Mouse (Mus musculus): ENCODE results near the gene Klk15.
"Not testable (repeated sequence)": the region's sequence is repeated elsewhere in the genome, so short reads cannot be mapped to it uniquely, and the experiment has no call there.

The Klk15 gene

DNA sequence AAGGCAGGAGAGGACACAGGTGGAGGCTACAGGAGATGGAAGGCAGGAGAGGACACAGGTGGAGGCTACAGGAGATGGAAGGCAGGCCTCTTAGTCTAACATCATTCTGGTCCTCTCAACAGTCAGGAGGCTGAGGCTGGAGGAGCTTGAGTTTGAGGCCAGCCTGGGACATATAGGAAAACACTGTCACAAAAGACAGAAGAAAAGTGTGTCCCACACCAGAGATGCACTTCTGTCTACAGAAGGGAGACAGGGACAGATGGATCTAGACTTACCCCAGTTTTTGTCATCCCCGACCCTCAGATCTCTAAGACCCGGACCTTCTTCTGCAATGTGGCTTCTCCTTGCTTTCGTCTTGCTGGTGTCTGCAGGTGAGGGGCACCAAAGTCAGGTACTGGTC, at the start of gene Klk15:
TSS of gene Klk15 (plus strand) at position 301 of the 400 bp plus-strand sequence.
- no peak for DNase-seq (ENCODE audit: low spot score in 2 of 2)

DNA sequence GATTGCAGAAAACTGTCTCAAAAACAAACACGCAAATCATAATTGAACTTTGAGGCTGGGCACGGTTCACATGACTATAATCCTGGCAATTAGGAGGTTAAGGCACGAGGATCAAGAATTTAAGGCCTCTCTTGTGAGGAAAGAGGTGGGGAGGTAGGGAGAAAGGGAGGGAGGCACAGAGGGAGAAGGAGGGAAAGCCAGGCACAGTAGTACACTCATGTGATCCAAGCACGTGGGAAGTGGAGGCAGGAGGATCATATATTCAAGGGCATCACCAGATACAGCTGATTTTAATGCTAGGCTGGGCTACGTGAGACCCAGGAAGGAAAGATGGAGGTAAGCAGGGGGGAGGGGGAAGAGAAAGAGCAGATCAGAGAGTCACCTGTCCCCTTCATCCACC, 42.2 kb upstream of the Klk15 start:
- no peak for DNase-seq (ENCODE audit: low spot score in 2 of 2)

DNA sequence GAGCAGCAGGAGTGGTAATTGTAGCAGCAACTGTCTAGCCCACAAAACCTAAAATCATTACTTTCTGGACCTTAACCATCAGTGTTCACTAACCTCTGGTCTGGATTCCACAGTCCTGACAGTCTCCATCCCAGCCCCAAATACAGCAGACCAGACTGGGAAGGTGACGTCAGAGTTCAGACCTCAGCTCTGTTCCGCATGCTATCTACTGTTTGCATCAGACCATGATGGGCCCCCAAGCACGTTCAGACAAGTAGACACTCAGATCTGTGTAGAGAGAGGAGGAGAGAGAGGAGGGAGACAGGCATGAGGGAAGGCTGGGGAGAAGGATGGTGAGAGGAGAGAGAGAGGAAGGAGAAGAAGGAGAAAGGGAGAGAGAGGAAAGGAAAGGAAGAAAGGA, 41.8 kb upstream of the Klk15 start:
- DNase-seq (ENCODE audit: low spot score in 2 of 2) = no peak

DNA sequence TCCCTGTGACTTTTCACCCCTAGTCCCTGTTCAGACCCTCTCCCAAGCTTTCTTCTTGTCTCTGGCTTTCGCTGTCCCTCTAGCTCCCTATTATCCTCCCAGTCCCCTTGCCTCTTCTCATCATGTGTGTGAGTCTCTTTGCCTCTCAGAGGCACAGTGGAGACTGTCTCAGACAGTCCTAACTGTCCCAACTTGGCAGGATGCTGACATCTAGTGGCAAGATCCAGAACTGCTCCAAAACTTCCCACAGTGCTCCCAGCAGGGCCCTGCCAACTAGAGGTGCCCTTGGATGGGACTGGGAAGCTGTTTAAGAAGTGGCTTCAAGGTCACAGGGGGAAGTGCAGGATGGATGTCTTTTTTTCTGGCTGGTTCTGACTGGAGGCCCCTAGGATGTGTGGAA, 38.7 kb upstream of the Klk15 start:
- peak; percentile 74 to 88 for DNase-seq (ENCODE audit: low spot score in 2 of 2)

DNA sequence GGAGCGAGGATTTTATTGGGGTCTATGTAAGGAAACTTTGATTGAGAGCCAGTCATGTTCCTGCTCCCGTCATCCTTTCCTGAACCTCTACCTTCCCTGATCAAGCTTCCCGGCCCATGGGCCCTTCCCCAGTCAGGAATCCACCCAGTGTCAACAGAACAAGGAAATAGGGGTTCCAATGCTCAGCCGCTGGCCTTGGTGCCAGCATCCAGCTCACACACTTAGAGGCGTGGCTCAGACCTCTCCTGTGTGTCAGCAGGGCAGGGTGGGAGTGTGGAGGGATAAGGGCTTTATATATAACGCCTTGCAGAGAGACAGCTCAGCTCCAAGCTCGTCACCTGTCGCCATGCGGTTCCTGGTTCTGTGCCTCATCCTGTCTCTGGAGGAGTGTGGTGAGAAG, 18.7 kb upstream of the Klk15 start:
- DNase-seq (ENCODE audit: low spot score in 2 of 2) = no peak

DNA sequence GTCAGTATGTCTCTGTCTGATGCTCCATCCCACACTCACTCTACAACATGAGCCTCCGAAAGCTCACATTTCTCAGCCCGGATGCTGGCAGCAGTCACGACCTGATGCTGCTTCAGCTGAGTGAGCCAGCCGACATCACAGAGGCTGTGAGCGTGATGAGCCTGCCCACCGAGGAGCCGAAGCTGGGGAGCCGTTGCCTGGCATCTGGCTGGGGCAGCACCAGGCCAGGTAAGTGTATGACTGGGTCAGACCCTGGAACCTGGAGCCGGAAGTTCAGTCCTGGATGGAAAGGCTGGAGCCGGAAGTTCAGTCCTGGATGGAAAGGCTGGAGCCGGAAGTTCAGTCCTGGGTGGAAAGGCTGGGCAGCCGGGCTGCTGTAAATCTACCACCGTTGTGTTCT, 15.1 kb upstream of the Klk15 start:
- no peak for DNase-seq (ENCODE audit: low spot score in 2 of 2)

DNA sequence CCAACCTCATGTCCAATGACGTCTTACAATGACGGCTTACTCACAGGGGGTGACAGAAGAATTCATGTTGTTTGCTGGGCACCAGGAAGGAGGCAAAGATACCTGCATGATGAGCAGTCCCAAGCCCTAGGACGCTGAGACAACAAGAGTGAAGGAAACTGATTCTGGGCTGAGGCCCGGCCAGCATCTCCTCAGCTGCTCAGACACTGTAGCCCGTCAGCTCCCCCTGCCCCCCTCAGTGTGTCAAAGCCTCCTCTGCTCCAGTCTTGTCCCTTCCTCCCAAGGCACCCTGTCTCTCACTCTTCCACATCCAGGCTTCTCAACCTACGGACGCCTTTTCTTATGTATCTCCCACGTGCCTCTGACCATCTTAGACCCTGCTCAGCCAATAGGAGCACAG, 14.7 kb upstream of the Klk15 start:
- DNase-seq (ENCODE audit: low spot score in 2 of 2) = no peak

DNA sequence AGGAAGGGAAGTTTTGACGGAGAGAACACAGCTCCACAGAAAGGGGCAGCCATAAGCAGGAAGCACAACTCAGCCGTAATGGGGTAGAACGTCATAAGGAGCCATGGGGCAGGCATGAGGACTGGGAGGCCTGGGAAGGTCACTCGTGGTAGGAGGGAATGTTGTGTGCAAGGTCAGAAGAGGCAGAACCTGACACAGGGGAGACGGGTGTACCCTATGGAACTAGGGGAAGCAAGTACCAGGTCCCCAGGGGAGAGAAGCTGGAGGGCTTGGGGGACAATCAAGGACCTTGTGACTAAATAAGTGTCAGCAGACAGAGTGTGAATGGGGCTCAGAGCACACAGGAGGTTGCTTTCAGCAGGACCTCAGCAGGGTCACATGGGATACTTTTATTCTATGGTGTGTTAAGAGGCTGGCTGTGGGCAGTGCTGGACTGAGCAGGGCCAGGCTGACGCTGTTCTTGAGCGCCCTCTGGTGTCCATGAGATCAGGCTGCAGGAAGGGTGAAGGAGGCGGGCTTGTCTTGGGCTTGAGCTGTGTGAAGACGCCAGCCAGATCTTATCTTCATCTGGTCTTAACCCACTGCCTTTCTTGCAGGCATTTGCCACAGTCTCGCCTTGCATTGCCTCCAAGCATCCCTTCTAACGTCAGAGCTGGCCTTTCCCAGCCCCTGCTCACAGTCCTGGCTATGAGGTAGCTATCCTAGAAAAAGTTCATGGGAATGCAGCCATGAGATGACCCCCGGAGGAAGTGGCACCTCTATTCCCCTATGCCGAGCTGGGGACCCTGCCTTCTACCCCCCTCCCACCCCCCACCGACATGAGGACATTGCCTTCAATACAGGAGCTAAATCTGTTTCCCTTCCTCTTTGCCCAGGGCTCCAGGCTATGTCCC, 13.7 kb upstream of the Klk15 start:
- peak in 1 of 2 experiments; percentile 46 for DNase-seq (ENCODE audit: low spot score in 2 of 2)

DNA sequence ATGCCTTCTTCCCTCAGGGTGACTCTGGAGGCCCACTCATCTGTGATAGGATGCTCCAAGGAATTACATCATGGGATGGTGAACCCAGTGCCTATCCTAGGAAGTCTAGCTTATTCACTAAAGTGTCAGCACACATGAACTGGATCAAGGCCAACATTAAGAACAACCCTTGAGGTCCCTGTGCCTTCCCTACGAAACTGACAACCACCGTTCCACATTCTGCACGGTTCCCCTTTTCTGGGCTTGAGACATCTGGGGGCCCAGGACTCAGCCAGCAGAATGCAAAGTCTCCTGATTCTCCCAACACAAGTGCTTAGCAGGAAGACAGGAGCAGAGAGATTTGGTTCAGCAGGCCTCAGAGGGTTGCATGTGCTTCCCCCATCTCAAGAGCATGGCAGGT, 13.0 kb upstream of the Klk15 start:
- DNase-seq (ENCODE audit: low spot score in 2 of 2) = no peak

DNA sequence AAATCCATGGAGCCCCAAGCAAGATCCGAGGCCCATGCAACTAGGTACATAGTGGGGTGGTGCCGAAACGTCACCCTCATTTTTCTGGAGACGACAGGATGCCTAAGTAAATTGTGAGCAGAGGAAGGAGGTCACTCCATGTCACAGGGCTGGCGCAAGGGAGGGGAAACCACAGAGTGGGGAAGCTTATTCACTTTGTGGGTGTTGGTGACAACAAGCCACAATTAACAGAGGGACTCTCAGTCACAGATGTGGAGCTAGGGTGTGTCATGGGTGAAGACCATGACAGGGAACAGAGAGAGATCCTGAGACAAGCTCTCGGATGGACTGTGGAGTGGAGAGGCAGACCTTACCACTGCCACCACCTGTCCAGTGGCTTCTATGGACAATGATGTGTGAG, 12.5 kb upstream of the Klk15 start:
- DNase-seq (ENCODE audit: low spot score in 2 of 2) = no peak

DNA sequence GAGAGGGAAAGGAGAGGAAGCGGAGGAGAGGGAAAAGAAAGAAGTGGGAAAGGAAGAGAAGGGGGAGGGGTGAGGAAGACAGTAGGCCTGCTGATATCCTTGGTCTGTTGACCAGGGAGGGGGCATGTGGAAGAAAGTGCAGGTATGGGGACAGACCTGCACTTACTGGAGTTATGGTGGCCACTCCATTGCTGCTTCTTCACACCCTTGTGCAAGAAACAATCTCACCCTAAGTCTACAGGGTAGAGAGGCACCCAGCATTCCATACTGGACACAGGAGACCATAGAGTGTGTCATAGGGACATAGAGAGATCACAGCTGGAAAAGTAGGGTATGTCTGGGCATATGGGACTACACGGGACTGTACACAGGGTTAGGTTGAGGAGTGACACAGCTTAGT, 11.6 kb upstream of the Klk15 start:
- no peak for DNase-seq (ENCODE audit: low spot score in 2 of 2)

DNA sequence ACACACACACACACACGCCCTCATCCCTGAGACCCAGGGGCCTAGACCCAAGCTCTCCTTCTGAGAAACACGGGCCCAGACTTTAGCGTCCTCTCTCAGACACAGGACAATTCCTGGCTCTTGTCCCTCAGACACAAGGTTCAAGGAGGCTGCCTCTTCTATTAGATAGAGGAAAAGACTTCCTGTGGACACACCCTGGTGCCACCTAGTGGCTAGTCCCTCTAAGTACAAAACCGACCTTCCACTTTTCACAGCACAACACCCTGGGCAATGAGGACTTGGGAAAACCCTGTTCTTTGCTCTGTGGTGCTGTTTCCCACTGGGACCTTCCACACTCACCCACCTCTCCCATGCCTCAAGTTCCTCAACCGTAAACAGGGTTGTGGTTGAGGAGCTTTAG, 7.6 kb upstream of the Klk15 start:
- no peak for DNase-seq (ENCODE audit: low spot score in 2 of 2)

DNA sequence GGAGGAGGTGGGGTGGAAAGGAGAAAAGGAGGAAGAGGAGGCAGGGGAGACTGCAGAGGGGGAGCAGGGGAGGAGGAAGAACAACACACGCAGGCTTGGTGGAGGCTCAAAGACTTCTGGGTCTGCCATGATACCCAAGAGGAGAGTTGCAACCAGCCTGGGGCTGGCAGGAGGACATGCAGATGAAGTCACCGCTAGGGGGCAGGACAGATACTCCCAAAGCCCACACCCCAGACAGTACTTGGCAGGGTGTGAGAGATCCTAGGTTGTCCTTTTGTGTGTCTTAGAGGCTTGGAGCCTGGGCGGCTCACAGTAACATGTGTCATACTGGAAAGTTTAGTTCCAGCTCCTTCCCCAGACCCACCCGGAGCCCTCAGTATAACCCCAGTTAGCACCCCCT, 5.0 kb upstream of the Klk15 start:
- no peak for DNase-seq (ENCODE audit: low spot score in 2 of 2)

DNA sequence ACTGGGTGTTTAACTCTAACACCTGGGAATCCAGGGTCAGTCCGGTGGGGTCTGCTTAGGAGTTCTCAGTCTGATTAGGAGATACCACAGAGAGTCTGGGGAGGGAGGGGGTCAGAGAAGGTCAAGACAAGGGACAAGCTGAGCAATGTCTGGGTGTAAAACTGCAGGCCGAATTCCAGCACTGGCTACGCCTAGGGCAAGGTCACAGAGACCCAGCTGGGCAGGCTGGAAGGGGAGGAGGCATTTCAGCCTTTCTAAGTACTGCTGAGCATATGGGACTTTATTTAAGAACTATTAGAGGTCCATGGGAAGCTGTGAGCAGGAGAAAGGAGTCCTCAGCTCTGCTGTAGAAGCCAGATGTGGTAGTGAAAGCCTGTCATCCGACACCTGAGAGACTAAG, 1.2 kb upstream of the Klk15 start:
- DNase-seq (ENCODE audit: low spot score in 2 of 2) = no peak

DNA sequence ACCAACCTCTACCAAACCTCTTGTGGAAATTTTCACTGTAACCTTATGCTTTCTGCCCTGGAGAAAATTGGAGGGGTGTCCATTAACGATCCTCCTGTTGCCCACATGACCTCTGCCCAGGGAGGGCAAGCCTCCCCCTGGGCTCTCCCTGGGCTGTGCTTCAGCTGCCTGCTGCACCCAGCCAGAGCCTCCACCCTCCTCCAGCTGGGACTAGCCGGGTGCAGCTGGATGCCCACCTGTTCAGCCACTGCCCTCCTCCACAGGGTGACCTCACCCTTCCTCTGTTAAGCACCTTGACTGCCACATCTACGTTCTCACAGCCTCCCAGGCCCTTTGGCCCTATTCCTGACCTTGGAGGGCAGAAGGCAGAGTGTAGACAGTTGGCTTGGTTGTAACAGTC, 1.2 kb downstream of the Klk15 start:
- DNase-seq (ENCODE audit: low spot score in 2 of 2) = no peak

DNA sequence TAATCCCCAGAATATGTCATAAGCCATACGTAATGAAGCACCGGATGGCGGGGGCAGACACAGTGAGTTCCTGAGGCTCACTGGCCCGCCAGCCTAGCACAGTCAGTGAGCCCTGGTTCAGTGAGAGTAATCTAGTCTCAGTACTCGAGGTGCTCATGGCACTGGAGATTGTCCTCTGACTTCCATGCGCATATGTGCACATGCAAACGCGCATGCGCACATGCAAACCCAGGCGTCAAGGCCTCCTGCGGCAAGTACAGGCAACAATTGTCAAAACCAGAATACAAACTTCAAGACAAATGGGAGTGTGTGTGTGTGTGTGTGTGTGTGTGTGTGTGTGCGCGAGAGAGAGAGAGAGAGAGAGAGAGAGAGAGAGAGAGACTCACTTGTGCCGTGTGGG, 3.0 kb downstream of the Klk15 start:
- DNase-seq (ENCODE audit: low spot score in 2 of 2) = no peak

DNA sequence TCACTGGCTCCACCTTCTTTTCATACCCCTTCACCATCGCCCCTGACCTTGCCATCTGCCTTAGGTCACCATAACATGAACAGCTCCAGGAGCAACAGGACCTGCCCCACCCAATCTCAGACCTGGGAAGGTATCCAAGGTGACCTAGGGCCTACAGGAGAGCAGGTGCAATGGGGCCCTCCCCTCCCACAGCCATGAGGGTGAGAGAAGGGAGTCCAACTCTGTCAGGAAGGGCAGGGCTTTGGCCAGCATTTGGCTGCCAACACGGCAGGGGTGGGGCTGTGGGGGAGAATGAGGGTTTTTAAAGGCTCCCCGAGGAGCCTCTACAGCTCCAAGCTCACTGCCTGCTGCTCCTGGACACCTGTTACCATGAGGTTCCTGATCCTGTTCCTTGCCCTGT, 8.8 kb downstream of the Klk15 start:
- not testable (repeated sequence) for DNase-seq (ENCODE audit: low spot score in 2 of 2)

DNA sequence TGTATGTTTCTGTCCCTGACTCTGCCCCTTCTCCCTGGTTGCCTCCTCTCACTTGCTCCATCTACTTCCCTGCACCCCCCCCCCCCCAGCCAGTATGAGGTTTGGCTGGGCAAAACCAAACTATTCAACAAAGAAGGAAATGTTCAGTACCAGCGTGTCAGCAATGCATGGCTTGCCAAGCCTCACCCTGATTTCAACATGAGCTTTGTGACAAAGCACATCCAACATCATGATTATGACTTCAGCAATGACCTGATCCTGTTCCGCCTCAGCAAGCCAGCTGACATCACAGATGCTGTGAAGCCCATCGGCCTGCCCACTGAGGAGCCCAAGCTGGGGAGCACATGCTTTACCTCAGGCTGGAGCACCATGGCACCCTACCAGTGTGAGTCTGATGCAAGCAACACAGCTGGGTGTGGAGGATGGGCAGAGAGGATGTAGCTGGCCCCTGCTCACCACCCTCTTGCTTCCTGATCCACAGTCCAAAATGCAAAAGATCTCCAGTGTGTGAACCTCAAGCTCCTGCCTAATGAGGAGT, 11.3 kb downstream of the Klk15 start:
- DNase-seq (ENCODE audit: low spot score in 2 of 2) = no peak

DNA sequence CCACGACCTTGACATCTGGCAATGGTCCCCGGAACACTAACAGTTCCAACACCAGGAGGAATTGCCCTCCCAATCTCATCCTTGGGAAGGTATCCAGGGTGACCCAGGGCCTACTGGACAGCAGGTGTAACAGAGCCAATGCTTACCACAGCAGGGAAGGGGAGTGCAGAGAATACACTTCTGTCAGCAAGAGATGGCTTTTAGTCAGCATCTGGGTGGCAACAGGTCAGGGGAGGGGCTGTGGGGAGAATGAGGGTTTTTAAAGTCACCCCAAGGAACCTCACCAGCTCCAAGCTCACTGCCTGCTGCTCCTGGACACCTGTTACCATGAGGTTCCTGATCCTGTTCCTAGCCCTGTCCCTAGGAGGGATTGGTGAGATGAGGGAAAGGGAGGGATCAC, 16.8 kb downstream of the Klk15 start, which contains the start of gene Klk1b8:
TSS of gene Klk1b8 (plus strand) at position 301 of the 400 bp plus-strand sequence.
- no peak for DNase-seq (ENCODE audit: low spot score in 2 of 2)

DNA sequence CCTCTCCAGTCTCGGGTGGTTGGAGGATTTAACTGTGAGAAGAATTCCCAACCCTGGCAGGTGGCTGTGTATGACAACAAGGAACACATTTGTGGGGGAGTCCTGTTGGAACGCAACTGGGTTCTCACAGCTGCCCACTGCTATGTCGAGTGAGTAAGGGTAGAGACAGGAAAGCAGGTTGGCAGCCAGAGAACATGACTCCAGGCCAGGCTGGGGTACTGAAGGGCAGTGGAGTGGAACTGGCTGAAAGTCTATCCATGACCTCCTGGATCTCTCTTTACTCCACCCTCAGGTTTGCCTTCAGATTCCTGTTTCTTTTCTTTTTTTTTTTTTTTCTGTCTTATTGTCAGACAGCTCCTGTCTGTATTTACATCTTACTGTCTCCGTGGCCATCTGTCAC, 19.2 kb downstream of the Klk15 start:
- no peak for DNase-seq (ENCODE audit: low spot score in 2 of 2)

DNA sequence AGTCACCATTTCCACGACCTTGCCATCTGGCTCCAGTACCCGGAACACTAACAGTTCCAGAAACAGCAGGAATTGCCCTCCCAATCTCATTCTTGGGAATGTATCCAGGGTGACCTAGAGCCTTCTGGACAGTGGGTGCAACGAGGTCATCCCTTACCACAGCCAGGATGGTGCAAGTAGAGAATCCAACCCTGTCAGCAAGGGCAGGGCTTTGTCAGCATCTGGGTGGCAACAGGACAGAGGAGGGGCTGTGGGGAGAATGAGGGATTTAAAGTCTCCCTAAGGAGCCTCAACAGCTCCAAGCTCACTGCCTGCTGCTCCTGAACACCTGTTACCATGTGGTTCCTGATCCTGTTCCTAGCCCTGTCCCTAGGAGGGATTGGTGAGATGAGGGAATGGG, 32.9 kb downstream of the Klk15 start, which contains the start of gene Klk1b1:
TSS of gene Klk1b1 (plus strand) at position 301 of the 400 bp plus-strand sequence.
- DNase-seq (ENCODE audit: low spot score in 2 of 2) = no peak

DNA sequence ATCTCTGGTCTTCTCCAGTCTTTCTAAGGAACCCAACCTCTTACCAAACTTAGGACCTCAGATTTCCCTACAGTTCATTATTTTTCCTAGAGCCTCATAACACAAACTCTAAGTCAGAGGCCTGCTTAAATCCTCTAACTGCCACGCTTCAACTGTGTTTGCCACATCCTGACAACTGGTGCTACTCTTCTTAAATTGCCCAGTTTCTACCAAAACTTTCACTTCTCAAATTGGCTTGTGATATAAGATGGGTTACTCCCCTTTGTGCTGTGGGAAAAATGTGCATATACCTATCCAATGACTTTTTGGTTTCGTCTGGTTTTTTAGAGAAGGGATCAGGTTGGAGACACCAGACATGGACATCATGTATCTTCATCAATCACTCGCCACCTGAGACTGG, 33.5 kb downstream of the Klk15 start:
- DNase-seq (ENCODE audit: low spot score in 2 of 2) = no peak

DNA sequence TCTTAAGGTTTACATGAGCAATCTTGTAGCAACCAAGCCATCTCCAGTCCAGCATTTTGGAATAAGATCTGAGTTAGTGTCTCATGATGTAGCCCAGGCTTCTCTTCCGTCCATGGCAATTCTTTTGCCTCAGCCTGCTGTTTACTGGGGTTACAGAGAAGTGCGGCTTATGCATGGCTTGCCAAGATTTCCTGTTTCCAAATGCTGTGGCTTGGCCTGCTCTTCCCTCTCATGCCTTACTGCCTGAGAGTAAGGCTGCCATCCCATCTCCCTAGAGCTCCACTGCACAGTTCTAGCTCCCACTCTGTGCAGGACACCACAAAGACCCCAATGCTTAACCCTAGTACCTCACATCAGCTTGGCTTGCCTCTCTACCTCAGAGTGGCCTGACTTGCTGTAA, 34.1 kb downstream of the Klk15 start:
- DNase-seq (ENCODE audit: low spot score in 2 of 2) = no peak
